Mouse (Mus musculus): Measurements from ENCODE around the gene Bid.

GRCm38 (mm10) chr6:120858217-120858711 is 58.4 kb downstream of the Bid start:
- TF ChIP-seq POLR2A (IDR thresholded peaks at IDR 0.05; ENCODE audit: borderline replicate concordance, extremely low read depth, insufficient read depth, insufficient read length, poor library complexity, severe bottlenecking), result no peak
- no peak for TF ChIP-seq CTCF (IDR thresholded peaks at IDR 0.05; ENCODE audit: borderline replicate concordance, extremely low read depth, insufficient read depth, insufficient read length)
